Mouse (Mus musculus) stomach, postnatal 0 days (tissue): ENCODE measurements around the gene Gm10135. TPM values are rescaled to one million over a fixed set of nuclear protein-coding genes. Genes with fewer than 3 reads are reported as not detected.
"Not testable (repeated sequence)": the region's sequence is repeated elsewhere in the genome, so short reads cannot be mapped to it uniquely, and the experiment has no call there.

ENCODE experiments used
- ATAC-seq: fragments of 200-750 bp; cut with Nextera tagmentation; 2 replicates; pipeline ENCODE4 v1.8.0; 2017; ENCODE audit not compliant: low FRiP score, low TSS enrichment
- DNase-seq: peaks from one replicate; pipeline ENCODE4 v3.0.0-alpha.2; 2016; ENCODE audit warnings: low spot score
- H3K27ac ChIP-seq: fragments of 300-500 bp; sonication (generic); replicated peaks from 2 replicates; pipeline ENCODE4 v1.5.1; 2014; ENCODE audit warnings: mild to moderate bottlenecking, control low read depth
- H3K27me3 ChIP-seq: fragments of 300-500 bp; sonication (generic); 2 replicates; pipeline ENCODE4 v1.6.1; 2014; ENCODE audit warnings: low read length; ENCODE audit not compliant: control insufficient read depth, insufficient read depth
- H3K36me3 ChIP-seq: fragments of 300-500 bp; sonication (generic); 2 replicates; pipeline ENCODE4 v1.6.1; 2014; ENCODE audit warnings: low read length, mixed read lengths; ENCODE audit not compliant: control insufficient read depth, insufficient read depth
- H3K4me1 ChIP-seq: fragments of 300-500 bp; sonication (generic); replicated peaks from 2 replicates; pipeline ENCODE4 v1.6.1; 2014; ENCODE audit warnings: antibody characterized with exemption; ENCODE audit not compliant: control insufficient read depth, insufficient read depth
- H3K4me2 ChIP-seq: fragments of 300-500 bp; sonication (generic); replicated peaks from 2 replicates; pipeline ENCODE4 v1.6.1; 2014; ENCODE audit warnings: low read depth, mild to moderate bottlenecking, control low read depth, moderate library complexity
- H3K4me3 ChIP-seq: fragments of 300-500 bp; sonication (generic); 2 replicates; pipeline ENCODE4 v1.5.1; 2014; ENCODE audit warnings: low read depth, low read length, control low read depth
- H3K9ac ChIP-seq: fragments of 300-500 bp; sonication (generic); 2 replicates; pipeline ENCODE4 v1.6.1; 2014; ENCODE audit warnings: mild to moderate bottlenecking, low read length, control low read depth, mixed read lengths
- H3K9me3 ChIP-seq: fragments of 300-500 bp; sonication (generic); 2 replicates; pipeline ENCODE4 v1.6.1; 2016; ENCODE audit warnings: low read length; ENCODE audit not compliant: control insufficient read depth
- CTCF ChIP-seq: IDR thresholded peaks from 2 replicates; pipeline ENCODE4 v1.5.1; 2016; ENCODE audit warnings: antibody characterized with exemption, low read depth, mild to moderate bottlenecking, moderate library complexity
- EP300 ChIP-seq: optimal IDR thresholded peaks from 2 replicates; pipeline ENCODE3; 2016; ENCODE audit warnings: antibody characterized with exemption
- WGBS: fragments of 180-500 bp; shearing (Covaris S2); extraction: QIAGEN DNeasy Blood & Tissue Kit; methylation state at CpG from one replicate; pipeline ENCODE4 v1.1.7; 2014; 5-methylcytosine and 5-hydroxymethylcytosine counted together
- polyA plus RNA-seq: library from polyadenylated mRNA; unstranded; fragments of >200 nt; fragmentation: Nextera tagmentation; extraction: Ambion mirVana; gene quantifications from 2 replicates; pipeline ENCODE4 v1.2.1, GENCODE M21; 2015

Gene Gm10135
- not detected in 2 replicates for polyA plus RNA-seq

DNA sequence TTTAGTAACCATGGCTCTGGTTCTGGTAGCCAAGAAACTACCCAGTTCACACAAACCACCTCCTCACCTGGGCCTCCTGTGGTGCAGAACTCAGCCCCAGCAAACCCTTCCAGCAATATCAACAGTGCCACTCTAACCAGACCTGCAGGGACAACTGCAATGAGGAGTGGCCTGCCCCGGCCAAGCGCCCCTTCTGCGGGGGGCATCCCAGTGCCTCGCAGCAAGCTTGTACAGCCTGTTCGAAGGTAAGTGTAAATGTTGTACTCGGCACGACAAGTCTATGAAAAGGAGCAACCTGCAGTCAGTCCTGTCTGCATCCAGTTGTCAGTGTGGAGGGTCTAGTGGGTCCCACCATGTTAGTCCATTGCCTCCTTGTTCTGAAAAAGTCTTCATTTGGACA lies at the start of gene Gm10135:
Gm10135 (minus strand) TSS at position 101 of the 400 bp plus-strand sequence.
- Histone ChIP-seq H3K36me3 (peaks cover under 1% of the 10 kb centered on the region; the same call in 1 of the 2 replicates), H3K9ac (no peak within 1 kb of the TSS), H3K4me3 (no peak within 1 kb of the TSS), H3K9me3 (no peaks in the 10 kb centered on the region), H3K27me3 (no peaks in the 10 kb centered on the region), H3K4me2 (no peak within 1 kb of the TSS), H3K4me1 (no peaks in the 10 kb centered on the region), H3K27ac (no peak within 1 kb of the TSS)
- WGBS: 89% methylated on average over 7 of the region's 7 CpGs
- TF ChIP-seq EP300 (no peak), CTCF (no peak)
- DNase-seq: no peak
- no peak for ATAC-seq

DNA sequence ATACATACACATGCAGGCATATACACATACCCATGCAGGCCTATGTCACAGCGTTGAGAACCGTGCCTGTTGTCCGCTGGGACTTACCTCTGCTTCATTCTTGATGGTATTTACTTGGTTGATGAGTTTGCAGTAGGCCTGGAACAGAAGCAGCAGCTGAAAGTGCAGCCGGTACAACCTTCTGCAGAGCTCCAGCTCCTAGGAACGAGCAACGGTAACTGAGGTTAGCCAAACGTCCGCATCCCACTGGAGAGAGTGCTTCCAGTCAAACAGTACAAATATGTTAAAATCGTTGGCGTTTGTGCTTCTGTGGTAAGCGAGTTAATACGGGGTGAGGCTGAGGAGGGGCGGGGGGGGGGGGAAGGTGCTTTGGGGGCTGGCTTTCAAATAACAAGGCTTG lies 49.3 kb upstream of the Gm10135 start:
- no peak overlapping the region for H3K27ac ChIP-seq
- H3K4me1 ChIP-seq: no peaks in the 10 kb centered on the region
- H3K4me3 ChIP-seq: no peak overlapping the region
- no peaks in the 10 kb centered on the region for H3K27me3 ChIP-seq
- peaks cover 11% of the 10 kb centered on the region; the same call in 1 of the 2 replicates for H3K36me3 ChIP-seq
- H3K9me3 ChIP-seq: no peaks in the 10 kb centered on the region
- 90% methylated on average over 13 of the region's 13 CpGs for WGBS
- DNase-seq (no peak), ATAC-seq (no peak)
- H3K9ac ChIP-seq: no peak overlapping the region
- no peak overlapping the region for H3K4me2 ChIP-seq
- TF ChIP-seq CTCF (no peak), EP300 (no peak)

DNA sequence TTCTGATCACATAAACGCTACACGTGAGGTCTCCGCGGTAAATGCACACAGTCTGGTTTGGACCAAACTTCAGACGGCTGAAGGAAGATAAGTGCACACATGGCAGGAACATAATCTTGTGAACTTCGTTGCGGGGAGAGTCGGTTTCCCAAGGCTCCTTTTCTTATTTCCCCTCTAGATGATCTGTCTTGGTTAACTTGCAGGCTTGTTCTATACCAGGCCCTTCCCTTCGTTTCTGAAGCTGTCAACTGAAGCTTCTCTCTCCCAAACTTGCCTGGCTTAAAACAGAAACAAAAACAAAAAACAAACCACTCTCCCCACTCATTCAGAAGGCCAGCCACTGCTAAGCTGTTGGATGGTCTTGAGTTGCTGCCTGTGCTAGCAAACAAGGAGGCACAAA lies 40.2 kb upstream of the Gm10135 start:
- no peaks in the 10 kb centered on the region for H3K36me3 ChIP-seq
- H3K4me2 ChIP-seq: no peak overlapping the region
- H3K4me1 ChIP-seq: no peaks in the 10 kb centered on the region
- H3K9me3 ChIP-seq: no peaks in the 10 kb centered on the region
- no peak overlapping the region for H3K4me3 ChIP-seq
- TF ChIP-seq EP300 (no peak), CTCF (no peak)
- WGBS: 46% methylated on average over 9 of the region's 9 CpGs
- no peak for ATAC-seq
- H3K9ac ChIP-seq: no peak overlapping the region
- DNase-seq: no peak
- no peak overlapping the region for H3K27ac ChIP-seq
- H3K27me3 ChIP-seq: no peaks in the 10 kb centered on the region

DNA sequence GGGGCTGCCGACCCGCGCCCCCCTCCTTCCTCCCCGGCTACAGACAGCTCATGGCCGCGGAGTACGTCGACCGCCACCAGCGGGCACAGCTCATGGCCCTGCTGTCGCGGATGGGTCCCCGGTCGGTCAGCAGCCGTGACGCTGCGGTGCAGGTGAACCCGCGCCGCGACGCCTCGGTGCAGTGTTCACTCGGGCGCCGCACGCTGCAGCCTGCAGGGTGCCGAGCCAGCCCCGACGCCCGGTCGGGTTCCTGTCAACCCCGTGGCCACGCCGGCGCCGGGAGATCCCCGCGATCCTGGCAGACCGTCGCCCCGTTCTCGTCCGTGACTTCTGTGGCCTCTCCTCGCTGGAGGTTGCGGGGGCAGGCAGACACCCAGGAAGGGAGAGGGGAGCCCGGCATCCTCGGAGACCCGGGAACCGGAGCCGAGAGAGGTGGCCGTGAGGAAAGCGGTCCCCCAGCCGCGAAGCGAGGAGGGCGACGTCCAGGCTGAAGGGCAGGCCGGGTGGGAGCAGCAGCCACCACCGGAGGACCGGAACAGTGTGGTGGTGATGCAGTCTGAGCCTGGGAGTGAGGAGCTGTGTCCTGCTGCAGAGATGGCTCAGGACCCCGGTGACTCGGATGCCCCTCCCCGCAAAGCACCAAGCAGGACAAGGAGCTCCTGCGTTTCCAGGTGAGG lies 39.2 kb upstream of the Gm10135 start:
- ATAC-seq: peak; percentile 67
- DNase-seq: peak; percentile 25
- Histone ChIP-seq H3K9ac (peak overlapping the region; percentile 53), H3K4me3 (peak overlapping the region; percentile 34), H3K4me2 (peak overlapping the region; percentile 53)
- H3K27ac ChIP-seq, H3K4me1 ChIP-seq, H3K27me3 ChIP-seq, H3K36me3 ChIP-seq, H3K9me3 ChIP-seq: not testable (repeated sequence)
- 4% methylated on average over 31 of the region's 65 CpGs for WGBS

DNA sequence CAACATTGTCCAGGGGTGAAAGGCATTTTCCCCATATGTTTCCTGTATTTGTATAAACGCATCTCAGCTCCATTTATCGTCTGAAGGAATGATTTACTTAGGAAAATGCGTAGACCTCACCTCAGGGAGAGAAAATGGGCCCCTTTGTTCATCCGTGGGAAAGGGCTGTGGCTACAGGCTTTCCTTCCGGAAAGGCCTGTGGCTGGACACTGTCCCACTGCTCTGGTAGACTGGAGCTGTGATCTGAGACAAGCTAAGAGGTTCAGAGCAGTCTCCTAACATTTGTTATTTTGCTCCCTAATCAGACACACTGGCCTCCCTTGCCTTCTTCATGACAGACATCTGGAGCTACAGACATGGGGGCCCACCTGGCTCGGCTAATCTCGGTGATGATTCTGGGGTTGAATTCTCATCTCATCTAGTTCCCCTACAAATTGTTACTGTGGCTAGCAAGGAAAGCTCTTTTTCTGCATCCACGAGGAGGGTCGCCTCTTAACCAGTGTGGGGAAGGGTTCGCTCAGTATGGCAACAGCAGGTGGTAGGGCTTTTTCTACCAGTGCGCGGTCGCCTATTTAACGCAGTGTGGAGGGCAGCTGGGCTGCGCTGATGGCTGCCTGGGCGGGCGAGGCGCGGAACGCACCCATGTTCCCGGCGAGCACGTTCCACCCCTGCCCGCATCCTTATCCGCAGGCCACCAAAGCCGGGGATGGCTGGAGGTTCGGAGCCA lies 38.5 kb upstream of the Gm10135 start:
- DNase-seq: peak; percentile 16
- not testable (repeated sequence) for H3K4me1 ChIP-seq, H3K9ac ChIP-seq, ATAC-seq, H3K27ac ChIP-seq, H3K27me3 ChIP-seq, H3K36me3 ChIP-seq, H3K9me3 ChIP-seq
- WGBS: 33% methylated on average over 22 of the region's 27 CpGs
- peak overlapping the region; percentile 34 for H3K4me3 ChIP-seq
- peak overlapping the region; percentile 53 for H3K4me2 ChIP-seq

DNA sequence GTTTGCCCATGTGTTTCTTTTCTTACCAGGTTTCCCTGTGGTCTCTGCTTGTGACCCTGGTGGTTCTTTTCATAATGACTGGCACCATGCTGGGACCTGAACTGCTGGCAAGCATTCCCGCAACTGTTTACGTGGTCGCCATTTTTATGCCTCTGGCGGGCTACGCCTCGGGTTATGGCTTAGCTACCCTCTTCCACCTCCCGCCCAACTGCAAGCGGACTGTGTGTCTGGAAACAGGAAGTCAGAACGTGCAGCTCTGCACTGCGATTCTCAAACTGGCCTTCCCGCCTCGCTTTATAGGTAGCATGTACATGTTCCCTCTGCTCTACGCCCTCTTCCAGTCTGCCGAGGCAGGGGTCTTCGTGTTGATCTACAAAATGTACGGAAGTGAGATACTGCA lies 37.3 kb upstream of the Gm10135 start:
- not testable (repeated sequence) for H3K9me3 ChIP-seq, H3K4me3 ChIP-seq, ATAC-seq, H3K36me3 ChIP-seq, H3K9ac ChIP-seq, H3K27me3 ChIP-seq, H3K4me1 ChIP-seq, H3K27ac ChIP-seq, DNase-seq, H3K4me2 ChIP-seq
- 89% methylated on average over 14 of the region's 16 CpGs for WGBS
